18 mouse cellular contexts compared by ENCODE assay signal in genomic region chr2:128313582-128313918, GRCm38 (mm10).
DNase-seq lines count a peak whose midpoint lies in the region; ATAC-seq and TF ChIP-seq lines count a peak whose summit lies in the region.
"Had no signal": no experiment of that assay in that cellular context is flagged by ENCODE, and none has a peak within 500 bp of the region (broad histone marks: within the 10 kb centered on the region; RNA-seq: fewer than 3 reads in every experiment).

No protein-coding gene starts in this region.

- peaks cover 42% of the 10 kb centered on the region for H3K4me1 ChIP-seq in heart, embryonic 10.5 days
- H3K4me1 ChIP-seq in heart, embryonic 11.5 days (ENCODE audit: control insufficient read depth, insufficient read depth, low read length) = peaks cover 28% of the 10 kb centered on the region
- no peaks in the 10 kb centered on the region for H3K4me1 ChIP-seq in lung, adult 2 months (ENCODE audit: control insufficient read depth, insufficient read depth, low read length)

- TF ChIP-seq CTCF in lung, adult 2 months (IDR thresholded peaks at IDR 0.05; ENCODE audit: insufficient read depth, low read length) = no peak

- no peak for TF ChIP-seq POLR2A in lung, adult 2 months (IDR thresholded peaks at IDR 0.05; ENCODE audit: borderline replicate concordance, extremely low read depth, low read depth, low read length)

- H3K9ac ChIP-seq in heart, embryonic 11.5 days (ENCODE audit: low read depth, low read length) = no peak overlapping the region
- H3K9ac ChIP-seq: embryonic facial prominence, embryonic 12.5 days; lung, embryonic 14.5 days had no signal

- H3K27me3 ChIP-seq in heart, embryonic 10.5 days (ENCODE audit: insufficient read depth, poor library complexity, severe bottlenecking) = no peaks in the 10 kb centered on the region
- H3K27me3 ChIP-seq in heart, embryonic 11.5 days (ENCODE audit: control insufficient read depth, insufficient read depth, low read length) = no peaks in the 10 kb centered on the region
- H3K27me3 ChIP-seq: embryonic facial prominence, embryonic 12.5 days had no signal

- no peak for ATAC-seq in heart, embryonic 11.5 days (replicated peaks; ENCODE audit: insufficient number of reproducible peaks, low FRiP score, low TSS enrichment)

- WGBS in heart, embryonic 10.5 days = 51% methylated on average over 2 of the region's 2 CpGs
- 59% methylated on average over 2 of the region's 2 CpGs for WGBS in heart, embryonic 11.5 days (ENCODE audit: insufficient replicate concordance)
- 66% methylated on average over 2 of the region's 2 CpGs for WGBS in lung, adult 2 months

- H3K4me3 ChIP-seq in heart, embryonic 10.5 days = no peak overlapping the region
- no peak overlapping the region for H3K4me3 ChIP-seq in heart, embryonic 11.5 days (ENCODE audit: low read depth, low read length)
- no peak overlapping the region for H3K4me3 ChIP-seq in lung, adult 2 months (replicated peaks; ENCODE audit: extremely low read depth, low read depth, low read length)
- H3K4me3 ChIP-seq: embryonic facial prominence, embryonic 12.5 days; midbrain, embryonic 10.5 days had no signal

- no peak overlapping the region for H3K4me2 ChIP-seq in heart, embryonic 11.5 days
- H3K4me2 ChIP-seq: embryonic facial prominence, embryonic 12.5 days; lung, embryonic 14.5 days had no signal

- no peaks in the 10 kb centered on the region for H3K9me3 ChIP-seq in heart, embryonic 10.5 days
- H3K9me3 ChIP-seq in heart, embryonic 11.5 days (replicated peaks; ENCODE audit: control insufficient read depth, low read length) = no peaks in the 10 kb centered on the region
- H3K9me3 ChIP-seq: embryonic facial prominence, embryonic 12.5 days; midbrain, embryonic 10.5 days had no signal

- peak overlapping the region; percentile 87; the same call in 1 of the 2 replicates for H3K27ac ChIP-seq in heart, embryonic 10.5 days
- H3K27ac ChIP-seq in heart, embryonic 11.5 days (ENCODE audit: low read depth, low read length) = no peak overlapping the region
- H3K27ac ChIP-seq: embryonic facial prominence, embryonic 12.5 days had no signal

- no peak for DNase-seq in heart, embryonic 10.5 days (ENCODE audit: low spot score)
- DNase-seq in kidney, postnatal 4 days = peak; percentile 27 to 44
- DNase-seq in kidney, adult 18-20 months = no peak
- peak; percentile 16 for DNase-seq in ZHBTc4 (ENCODE audit: low read depth, low spot score)
- DNase-seq in lung, adult 2 months = no peak
- DNase-seq in retina, embryonic 14.5 days (ENCODE audit: low spot score) = no peak
- DNase-seq: adrenal gland, postnatal 10 days; gastrocnemius, postnatal 14 days; heart, postnatal 14 days; kidney, adult 9 months; liver; lung, embryonic 14.5 days; lung, postnatal 4 days; right cerebral cortex, postnatal 4 days; thymus, postnatal 4 days had no signal

- no peaks in the 10 kb centered on the region for H3K36me3 ChIP-seq in heart, embryonic 10.5 days
- no peaks in the 10 kb centered on the region for H3K36me3 ChIP-seq in heart, embryonic 11.5 days (ENCODE audit: control insufficient read depth, insufficient read depth, low read length)
- H3K36me3 ChIP-seq: embryonic facial prominence, embryonic 12.5 days; midbrain, embryonic 10.5 days had no signal

Comparison
In these comparisons a context has a peak if more than half of its experiments do, and no peak if none do; other contexts are left out.
1. DNase-seq: peak in kidney, postnatal 4 days (2 of 2) and ZHBTc4 (single experiment); none in heart, embryonic 10.5 days (single experiment), kidney, adult 18-20 months (single experiment), lung, adult 2 months (single experiment) and retina, embryonic 14.5 days (single experiment).